In genomic region chrX:134963305-134964094, GRCm38 (mm10) we compare ENCODE assay signal across 8 mouse cellular contexts. TPM values are rescaled to one million over a fixed set of nuclear protein-coding genes. Genes with fewer than 3 reads are reported as not detected.
DNase-seq lines count a peak whose midpoint lies in the region; ATAC-seq and TF ChIP-seq lines count a peak whose summit lies in the region.

No protein-coding gene starts in this region.

- no peaks in the 10 kb centered on the region for H3K36me3 ChIP-seq in forebrain, embryonic 13.5 days (ENCODE audit: poor library complexity, severe bottlenecking)
- H3K36me3 ChIP-seq in liver, embryonic 14.5 days (replicated peaks; ENCODE audit: control insufficient read depth, insufficient read depth, low read depth) = no peaks in the 10 kb centered on the region
- no peaks in the 10 kb centered on the region for H3K36me3 ChIP-seq in stomach, embryonic 15.5 days

- H3K9me3 ChIP-seq in forebrain, embryonic 13.5 days (replicated peaks) = no peaks in the 10 kb centered on the region
- H3K9me3 ChIP-seq in liver, embryonic 14.5 days (ENCODE audit: control insufficient read depth, low read length) = no peaks in the 10 kb centered on the region; the same call in 1 of the 2 replicates
- no peaks in the 10 kb centered on the region for H3K9me3 ChIP-seq in stomach, embryonic 15.5 days

- DNase-seq in CD8-positive naive resting alpha-beta T cell, adult 2 months (ENCODE audit: low read depth in 2 of 2, low spot score in 2 of 2) = peak; percentile 35 to 42
- peak; percentile 53 for DNase-seq in c-Kit-positive CD71-positive TER-119-positive erythroid progenitor cells, embryonic 14.5 days (ENCODE audit: low spot score)
- DNase-seq in heart, postnatal 10 days = peak; percentile 50 to 56
- peak; percentile 29 to 52 for DNase-seq in kidney, postnatal 36 days
- peak; percentile 38 to 55 (median 52) for DNase-seq in liver, embryonic 14.5 days (ENCODE audit: low read depth in 3 of 3, low spot score in 3 of 3)
- peak; percentile 57 for DNase-seq in neural tube, embryonic 10.5 days (ENCODE audit: extremely low spot score, low spot score)

- TF ChIP-seq EP300 in liver, embryonic 14.5 days (IDR thresholded peaks at IDR 0.05; ENCODE audit: low read depth) = no peak

- TF ChIP-seq CTCF in liver, embryonic 14.5 days (IDR thresholded peaks at IDR 0.05; ENCODE audit: low read depth) = no peak

- intact Hi-C loops in heart, postnatal 10 days (cut with DNase I) = loop anchor here (5.0 kb wide), 1 partner anchor 44 kb away; the partner anchor contains the start of gene Zmat1

- WGBS in forebrain, embryonic 13.5 days = 66% methylated on average over 27 of the region's 53 CpGs
- WGBS in liver, embryonic 14.5 days (ENCODE audit: insufficient replicate concordance) = 51% methylated on average over 42 of the region's 53 CpGs
- 50% methylated on average over 40 of the region's 53 CpGs for WGBS in stomach, embryonic 15.5 days

- peak; percentile 98 for ATAC-seq in forebrain, embryonic 13.5 days
- peak; percentile 92 for ATAC-seq in liver, embryonic 14.5 days (ENCODE audit: insufficient read depth)
- peak; percentile 83 for ATAC-seq in stomach, embryonic 15.5 days (ENCODE audit: insufficient read depth, low FRiP score, low read depth)

- peak overlapping the region; percentile 53 for H3K4me2 ChIP-seq in forebrain, embryonic 13.5 days
- peak overlapping the region; percentile 24 for H3K4me2 ChIP-seq in liver, embryonic 14.5 days (ENCODE audit: low read depth)
- peak overlapping the region; percentile 44 for H3K4me2 ChIP-seq in stomach, embryonic 15.5 days

- H3K9ac ChIP-seq in forebrain, embryonic 13.5 days = no peak overlapping the region
- no peak overlapping the region for H3K9ac ChIP-seq in liver, embryonic 14.5 days (replicated peaks)
- no peak overlapping the region for H3K9ac ChIP-seq in stomach, embryonic 15.5 days

- H3K4me3 ChIP-seq in forebrain, embryonic 13.5 days = peak overlapping the region; percentile 28
- no peak overlapping the region for H3K4me3 ChIP-seq in liver, embryonic 14.5 days (ENCODE audit: insufficient read depth in 1 of 2, low read depth in 2 of 2, low read length in 2 of 2)
- H3K4me3 ChIP-seq in stomach, embryonic 15.5 days (replicated peaks) = peak overlapping the region; percentile 29

- H3K4me1 ChIP-seq in forebrain, embryonic 13.5 days = no peaks in the 10 kb centered on the region
- H3K4me1 ChIP-seq in liver, embryonic 14.5 days (replicated peaks; ENCODE audit: control insufficient read depth in 2 of 2, insufficient read depth in 2 of 2, low read length in 1 of 2) = no peaks in the 10 kb centered on the region
- H3K4me1 ChIP-seq in stomach, embryonic 15.5 days = no peaks in the 10 kb centered on the region

- H3K27ac ChIP-seq in forebrain, embryonic 13.5 days = no peak overlapping the region
- H3K27ac ChIP-seq in liver, embryonic 14.5 days = no peak overlapping the region
- no peak overlapping the region for H3K27ac ChIP-seq in stomach, embryonic 15.5 days

- no peaks in the 10 kb centered on the region for H3K27me3 ChIP-seq in forebrain, embryonic 13.5 days
- H3K27me3 ChIP-seq in liver, embryonic 14.5 days (ENCODE audit: control insufficient read depth, insufficient read depth, low read length) = no peaks in the 10 kb centered on the region
- no peaks in the 10 kb centered on the region for H3K27me3 ChIP-seq in stomach, embryonic 15.5 days (replicated peaks)

RNA-seq across cellular contexts. Expression of gene Nxf2, which starts 1.1 kb away (rescaled TPM):
- polyA plus RNA-seq in forebrain, embryonic 13.5 days (2015; fragmentation: Nextera tagmentation; extraction: Ambion mirVana) = 0.15 and 0.39 TPM in 2 replicates
- total RNA-seq in heart, postnatal 10 days (2021) = under 1 TPM in 1 of 2 experiments, not detected in 1; 0.10 TPM
- polyA plus RNA-seq in liver, embryonic 14.5 days (2012; rRNA removed) = 0.09 and 0.10 TPM in 2 replicates
- polyA plus RNA-seq in liver, embryonic 14.5 days (2014; fragmentation: Nextera tagmentation; extraction: Ambion mirVana) = 0.14 and 0.33 TPM in 2 replicates
- polyA plus RNA-seq in stomach, embryonic 15.5 days (2015; fragmentation: Nextera tagmentation; extraction: Ambion mirVana) = 0.50 and 0.83 TPM in 2 replicates

RNA-seq across cellular contexts. Expression of gene Zmat1, which starts 45.5 kb away (rescaled TPM):
- polyA plus RNA-seq in forebrain, embryonic 13.5 days (2015; fragmentation: Nextera tagmentation; extraction: Ambion mirVana) = 5.7 and 6.6 TPM in 2 replicates
- total RNA-seq in heart, postnatal 10 days (2021) = 1 to 10 TPM; 3.1 to 5.4 TPM
- 0.23 and 0.52 TPM in 2 replicates for polyA plus RNA-seq in liver, embryonic 14.5 days (2012; rRNA removed)
- 1.1 and 1.5 TPM in 2 replicates for polyA plus RNA-seq in liver, embryonic 14.5 days (2014; fragmentation: Nextera tagmentation; extraction: Ambion mirVana)
- polyA plus RNA-seq in stomach, embryonic 15.5 days (2015; fragmentation: Nextera tagmentation; extraction: Ambion mirVana) = 4.9 and 5.4 TPM in 2 replicates

Comparison
In these comparisons a context has a peak if more than half of its experiments do, and no peak if none do; other contexts are left out.
1. H3K4me3 ChIP-seq: peak in forebrain, embryonic 13.5 days (single experiment) and stomach, embryonic 15.5 days (single experiment); none in liver, embryonic 14.5 days (0 of 2).
2. Peak in every context shown above with its lines, with median percentiles within 50 percentile points of each other: DNase-seq, ATAC-seq and H3K4me2 ChIP-seq.